Mouse (Mus musculus): Measurements from ENCODE around the gene Krt4. TPM values are rescaled to one million over a fixed set of nuclear protein-coding genes. Genes with fewer than 3 reads are reported as not detected.

The Krt4 gene
- polyA plus RNA-seq (2014; fragmentation: Illumina TruSeq; extraction: RNeasy Lipid Tissue Mini Kit (QIAGEN cat#74804); ENCODE audit: low read depth, low replicate concordance) = not detected

DNA sequence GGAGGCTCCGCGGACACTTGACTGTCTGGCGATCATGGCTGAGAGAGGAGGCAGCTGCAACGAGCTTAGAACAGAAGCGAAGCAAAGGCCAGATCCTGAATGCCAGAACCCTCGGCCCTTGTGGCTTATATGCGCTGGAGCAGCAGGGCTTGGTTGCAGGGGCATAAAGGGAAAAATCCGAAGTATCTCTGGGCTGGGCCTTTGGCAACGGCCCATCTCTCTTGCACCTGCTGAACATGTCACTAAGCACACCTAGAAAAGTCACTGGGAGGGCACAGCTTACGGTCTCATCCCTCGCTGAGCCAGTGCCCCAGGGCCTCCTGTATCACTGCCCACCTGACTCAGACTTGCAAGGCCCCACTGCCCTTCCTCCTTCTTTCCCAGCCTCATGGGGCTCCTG lies at the start of gene Krt4:
TSS of gene Krt4 (minus strand) at position 101 of the 400 bp plus-strand sequence.

GRCm38 (mm10) chr15:101954187-101954586 lies 29.7 kb upstream of the Krt4 start, which contains the start of gene Krt78:
Gene Krt78 (minus strand): TSS chr15:101954287.

DNA sequence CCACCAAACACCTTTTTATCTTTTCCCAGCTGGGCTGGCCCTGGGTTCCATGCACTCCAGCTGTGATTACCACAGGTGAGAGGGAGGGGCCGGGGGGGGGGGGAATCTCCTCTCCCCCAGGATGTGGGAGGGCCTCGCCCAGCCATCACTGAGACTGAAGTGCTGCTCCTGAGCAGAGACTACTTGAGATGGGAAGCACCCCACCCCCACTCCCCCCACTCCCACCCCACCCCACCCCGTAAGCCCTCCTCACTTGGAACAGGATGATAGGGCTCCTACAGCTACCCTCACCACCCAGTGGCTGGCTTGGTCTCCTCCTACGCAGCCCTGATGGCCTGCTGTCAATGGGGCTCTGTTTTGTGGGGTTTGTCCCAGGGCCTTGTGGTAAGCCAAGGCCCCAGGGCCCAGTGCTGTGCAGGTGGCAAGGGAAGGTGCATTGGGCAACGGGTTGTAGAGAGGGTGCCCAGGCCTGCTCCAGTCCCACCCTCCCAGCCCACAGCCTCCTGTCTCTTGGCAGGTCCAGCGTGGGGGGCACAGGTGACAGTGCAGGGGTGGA lies 15.8 kb upstream of the Krt4 start, which contains the start of gene Krt79:
TSS of gene Krt79 (minus strand) at position 51 of the 556 bp plus-strand sequence.

GRCm38 (mm10) chr15:101892820-101893219 lies 31.7 kb downstream of the Krt4 start, which contains the start of gene Krt76:
Gene Krt76 (minus strand): TSS chr15:101892920.

GRCm38 (mm10) chr15:101869431-101869830 lies 55.1 kb downstream of the Krt4 start, which contains the start of gene Krt77:
Gene Krt77 (minus strand): TSS chr15:101869705.

Other genes with a start within 250 kb of the Krt4 start
- gene Krt6b, start 244.4 kb downstream of the Krt4 start, polyA plus RNA-seq (2014; fragmentation: Illumina TruSeq; extraction: RNeasy Lipid Tissue Mini Kit (QIAGEN cat#74804); ENCODE audit: low read depth, low replicate concordance) = not detected
- not detected for gene Krt6a, start 230.4 kb downstream of the Krt4 start, polyA plus RNA-seq (2014; fragmentation: Illumina TruSeq; extraction: RNeasy Lipid Tissue Mini Kit (QIAGEN cat#74804); ENCODE audit: low read depth, low replicate concordance)
- gene Krt5, start 211.8 kb downstream of the Krt4 start, polyA plus RNA-seq (2014; fragmentation: Illumina TruSeq; extraction: RNeasy Lipid Tissue Mini Kit (QIAGEN cat#74804); ENCODE audit: low read depth, low replicate concordance) = 39.6 TPM
- gene Krt71, start 181.6 kb downstream of the Krt4 start, polyA plus RNA-seq (2014; fragmentation: Illumina TruSeq; extraction: RNeasy Lipid Tissue Mini Kit (QIAGEN cat#74804); ENCODE audit: low read depth, low replicate concordance) = not detected
- gene Krt72, start 138.3 kb downstream of the Krt4 start, polyA plus RNA-seq (2014; fragmentation: Illumina TruSeq; extraction: RNeasy Lipid Tissue Mini Kit (QIAGEN cat#74804); ENCODE audit: low read depth, low replicate concordance) = not detected
- not detected for gene Krt73, start 122.4 kb downstream of the Krt4 start, polyA plus RNA-seq (2014; fragmentation: Illumina TruSeq; extraction: RNeasy Lipid Tissue Mini Kit (QIAGEN cat#74804); ENCODE audit: low read depth, low replicate concordance)
- gene Krt2, start 106.6 kb downstream of the Krt4 start, polyA plus RNA-seq (2014; fragmentation: Illumina TruSeq; extraction: RNeasy Lipid Tissue Mini Kit (QIAGEN cat#74804); ENCODE audit: low read depth, low replicate concordance) = not detected
- gene Krt1, start 73.9 kb downstream of the Krt4 start, polyA plus RNA-seq (2014; fragmentation: Illumina TruSeq; extraction: RNeasy Lipid Tissue Mini Kit (QIAGEN cat#74804); ENCODE audit: low read depth, low replicate concordance) = not detected
- gene Krt77, start 55.0 kb downstream of the Krt4 start, polyA plus RNA-seq (2014; fragmentation: Illumina TruSeq; extraction: RNeasy Lipid Tissue Mini Kit (QIAGEN cat#74804); ENCODE audit: low read depth, low replicate concordance) = not detected
- not detected for gene Krt76, start 31.8 kb downstream of the Krt4 start, polyA plus RNA-seq (2014; fragmentation: Illumina TruSeq; extraction: RNeasy Lipid Tissue Mini Kit (QIAGEN cat#74804); ENCODE audit: low read depth, low replicate concordance)
- 1.6 TPM for gene Krt79, start 15.6 kb upstream of the Krt4 start, polyA plus RNA-seq (2014; fragmentation: Illumina TruSeq; extraction: RNeasy Lipid Tissue Mini Kit (QIAGEN cat#74804); ENCODE audit: low read depth, low replicate concordance)
- gene Krt78, start 29.6 kb upstream of the Krt4 start, polyA plus RNA-seq (2014; fragmentation: Illumina TruSeq; extraction: RNeasy Lipid Tissue Mini Kit (QIAGEN cat#74804); ENCODE audit: low read depth, low replicate concordance) = 0.19 TPM
- gene Krt8, start 79.7 kb upstream of the Krt4 start, polyA plus RNA-seq (2014; fragmentation: Illumina TruSeq; extraction: RNeasy Lipid Tissue Mini Kit (QIAGEN cat#74804); ENCODE audit: low read depth, low replicate concordance) = 197 TPM
- 277 TPM for gene Krt18, start 103.4 kb upstream of the Krt4 start, polyA plus RNA-seq (2014; fragmentation: Illumina TruSeq; extraction: RNeasy Lipid Tissue Mini Kit (QIAGEN cat#74804); ENCODE audit: low read depth, low replicate concordance)
- 163 TPM for gene Eif4b, start 149.0 kb upstream of the Krt4 start, polyA plus RNA-seq (2014; fragmentation: Illumina TruSeq; extraction: RNeasy Lipid Tissue Mini Kit (QIAGEN cat#74804); ENCODE audit: low read depth, low replicate concordance)
- gene Tns2, start 175.7 kb upstream of the Krt4 start, polyA plus RNA-seq (2014; fragmentation: Illumina TruSeq; extraction: RNeasy Lipid Tissue Mini Kit (QIAGEN cat#74804); ENCODE audit: low read depth, low replicate concordance) = 102 TPM
- gene Spryd3, start 211.5 kb upstream of the Krt4 start, polyA plus RNA-seq (2014; fragmentation: Illumina TruSeq; extraction: RNeasy Lipid Tissue Mini Kit (QIAGEN cat#74804); ENCODE audit: low read depth, low replicate concordance) = 54.5 TPM
- gene Igfbp6, start 219.6 kb upstream of the Krt4 start, polyA plus RNA-seq (2014; fragmentation: Illumina TruSeq; extraction: RNeasy Lipid Tissue Mini Kit (QIAGEN cat#74804); ENCODE audit: low read depth, low replicate concordance) = 147 TPM
- 0.40 TPM for gene Soat2, start 225.8 kb upstream of the Krt4 start, polyA plus RNA-seq (2014; fragmentation: Illumina TruSeq; extraction: RNeasy Lipid Tissue Mini Kit (QIAGEN cat#74804); ENCODE audit: low read depth, low replicate concordance)

Data from adipose tissue, adult 10 weeks (tissue).